ENCODE assay signal across 16 mouse cellular contexts in genomic region chr2:31611400-31611799, GRCm38 (mm10). TPM values are rescaled to one million over a fixed set of nuclear protein-coding genes. Genes with fewer than 3 reads are reported as not detected.
DNase-seq lines count a peak whose midpoint lies in the region; ATAC-seq and TF ChIP-seq lines count a peak whose summit lies in the region.
"Had no signal": no experiment of that assay in that cellular context is flagged by ENCODE, and none has a peak within 500 bp of the region (broad histone marks: within the 10 kb centered on the region; RNA-seq: fewer than 3 reads in every experiment).

No protein-coding gene starts in this region.

- H3K36me3 ChIP-seq in forebrain, embryonic 14.5 days (ENCODE audit: control insufficient read depth, insufficient read depth, low read length), result peaks cover 95% of the 10 kb centered on the region
- H3K36me3 ChIP-seq in forebrain, embryonic 15.5 days, result peaks cover 73% of the 10 kb centered on the region
- H3K36me3 ChIP-seq in liver, postnatal 0 days (replicated peaks; ENCODE audit: insufficient read depth, low read length), result peaks cover 74% of the 10 kb centered on the region
- peaks cover 52% of the 10 kb centered on the region for H3K36me3 ChIP-seq in liver, embryonic 11.5 days (ENCODE audit: control insufficient read depth, insufficient read depth, low read length)
- peaks cover 6 to 7% of the 10 kb centered on the region in 2 experiments for H3K36me3 ChIP-seq in MEL (ENCODE audit: control insufficient read depth in 1 of 2, insufficient read depth in 2 of 2, low read length in 2 of 2)
- H3K36me3 ChIP-seq in embryonic facial prominence, embryonic 13.5 days, result peaks cover 94% of the 10 kb centered on the region

- no peak overlapping the region for H3K27ac ChIP-seq in forebrain, embryonic 14.5 days (ENCODE audit: low read depth, low read length)
- H3K27ac ChIP-seq in forebrain, embryonic 15.5 days (replicated peaks), result no peak overlapping the region
- H3K27ac ChIP-seq in liver, postnatal 0 days (ENCODE audit: low read depth), result no peak overlapping the region
- H3K27ac ChIP-seq in liver, embryonic 11.5 days (ENCODE audit: low read depth, low read length), result no peak overlapping the region
- H3K27ac ChIP-seq in MEL (ENCODE audit: control insufficient read depth, low read depth, low read length), result no peak overlapping the region
- peak overlapping the region; percentile 7; the same call in 1 of the 2 replicates for H3K27ac ChIP-seq in embryonic facial prominence, embryonic 13.5 days
- H3K27ac ChIP-seq: gastrocnemius, adult 2 months; hindbrain, embryonic 15.5 days; liver, embryonic 15.5 days had no signal

- H3K4me2 ChIP-seq in forebrain, embryonic 14.5 days (ENCODE audit: low read length), result no peak overlapping the region
- H3K4me2 ChIP-seq in forebrain, embryonic 15.5 days (replicated peaks), result no peak overlapping the region
- no peak overlapping the region for H3K4me2 ChIP-seq in liver, postnatal 0 days (ENCODE audit: low read depth, low read length)
- H3K4me2 ChIP-seq in liver, embryonic 11.5 days, result no peak overlapping the region
- no peak overlapping the region for H3K4me2 ChIP-seq in embryonic facial prominence, embryonic 13.5 days
- H3K4me2 ChIP-seq: heart, embryonic 12.5 days; hindbrain, embryonic 15.5 days; liver, embryonic 15.5 days had no signal

- 83% methylated on average over 8 of the region's 8 CpGs for WGBS in forebrain, embryonic 14.5 days
- WGBS in forebrain, embryonic 15.5 days, result 77% methylated on average over 8 of the region's 8 CpGs
- 75% methylated on average over 8 of the region's 8 CpGs for WGBS in liver, postnatal 0 days (ENCODE audit: insufficient replicate concordance)
- 83% methylated on average over 8 of the region's 8 CpGs for WGBS in liver, embryonic 11.5 days
- 72% methylated on average over 8 of the region's 8 CpGs for WGBS in embryonic facial prominence, embryonic 13.5 days

- H3K4me3 ChIP-seq in forebrain, embryonic 14.5 days (ENCODE audit: low read depth, low read length), result no peak overlapping the region
- no peak overlapping the region for H3K4me3 ChIP-seq in forebrain, embryonic 15.5 days
- H3K4me3 ChIP-seq in liver, postnatal 0 days (ENCODE audit: low read depth, low read length), result no peak overlapping the region
- no peak overlapping the region for H3K4me3 ChIP-seq in liver, embryonic 11.5 days (ENCODE audit: low read depth, low read length)
- H3K4me3 ChIP-seq in MEL (ENCODE audit: control insufficient read depth in 1 of 2, insufficient read depth in 1 of 2, low read depth in 2 of 2, low read length in 2 of 2), result no peak overlapping the region
- H3K4me3 ChIP-seq in embryonic facial prominence, embryonic 13.5 days, result no peak overlapping the region
- H3K4me3 ChIP-seq: gastrocnemius, adult 2 months; heart, embryonic 12.5 days; hindbrain, embryonic 15.5 days; liver, embryonic 15.5 days had no signal

- H3K79me2 ChIP-seq in MEL (ENCODE audit: control insufficient read depth, insufficient read depth, low read length, poor library complexity), result no peaks in the 10 kb centered on the region

- TF ChIP-seq RAD21 in MEL (IDR thresholded peaks at IDR 0.05; ENCODE audit: low read depth, low read length), result no peak

- DNase-seq in forebrain, embryonic 14.5 days (ENCODE audit: low spot score), result peak; percentile 11
- DNase-seq in liver, postnatal 0 days, result no peak
- no peak for DNase-seq in liver, embryonic 11.5 days (ENCODE audit: low spot score)
- no peak for DNase-seq in MEL (ENCODE audit: low read depth, low spot score)
- DNase-seq in adrenal gland, postnatal 10 days, result no peak
- DNase-seq in kidney, adult 8-10 months, result no peak
- DNase-seq: cerebellum, adult 9-11 months; gastrocnemius, adult 2 months; thymus, adult 2 months had no signal

- 0 out of 2 replicates have a peak, but pooled peaks have one; percentile 25 for TF ChIP-seq CTCF in liver, postnatal 0 days (IDR thresholded peaks at IDR 0.05; ENCODE audit: low read depth)
- peak in 1 of 3 experiments; percentile 12; a peak in 2 of 6 replicates for TF ChIP-seq CTCF in MEL (IDR thresholded peaks at IDR 0.05 in 2 of 3, conservative IDR thresholded peaks at IDR 0.05 in 1 of 3; ENCODE audit: control insufficient read depth in 1 of 3, insufficient read depth in 1 of 3, low read depth in 2 of 3, low read length in 3 of 3, poor library complexity in 1 of 3, severe bottlenecking in 1 of 3)

- no peaks in the 10 kb centered on the region for H3K9me3 ChIP-seq in forebrain, embryonic 14.5 days (replicated peaks; ENCODE audit: control insufficient read depth, low read length)
- no peaks in the 10 kb centered on the region for H3K9me3 ChIP-seq in forebrain, embryonic 15.5 days
- no peaks in the 10 kb centered on the region for H3K9me3 ChIP-seq in liver, postnatal 0 days (ENCODE audit: low read length)
- H3K9me3 ChIP-seq in liver, embryonic 11.5 days (ENCODE audit: control insufficient read depth, low read length), result no peaks in the 10 kb centered on the region
- no peaks in the 10 kb centered on the region for H3K9me3 ChIP-seq in MEL (replicated peaks; ENCODE audit: insufficient read depth, low read length)
- H3K9me3 ChIP-seq in embryonic facial prominence, embryonic 13.5 days, result no peaks in the 10 kb centered on the region
- H3K9me3 ChIP-seq: heart, embryonic 12.5 days; hindbrain, embryonic 15.5 days; liver, embryonic 15.5 days had no signal

- ATAC-seq in forebrain, embryonic 14.5 days, result no peak
- ATAC-seq in forebrain, embryonic 15.5 days (replicated peaks), result no peak
- ATAC-seq in liver, postnatal 0 days, result no peak
- ATAC-seq in liver, embryonic 11.5 days (replicated peaks; ENCODE audit: low FRiP score), result no peak
- no peak for ATAC-seq in embryonic facial prominence, embryonic 13.5 days (ENCODE audit: insufficient number of reproducible peaks, insufficient read depth, low FRiP score, low TSS enrichment, low read depth)

- no peaks in the 10 kb centered on the region for H3K4me1 ChIP-seq in forebrain, embryonic 14.5 days (ENCODE audit: control insufficient read depth, insufficient read depth, low read length)
- H3K4me1 ChIP-seq in forebrain, embryonic 15.5 days, result peaks cover 9% of the 10 kb centered on the region
- no peaks in the 10 kb centered on the region for H3K4me1 ChIP-seq in liver, postnatal 0 days (ENCODE audit: insufficient read depth)
- H3K4me1 ChIP-seq in liver, embryonic 11.5 days (replicated peaks; ENCODE audit: control insufficient read depth, insufficient read depth, low read length), result peaks cover 14% of the 10 kb centered on the region
- peaks cover 0 to 5% of the 10 kb centered on the region in 2 experiments; a peak in 2 of 4 replicates for H3K4me1 ChIP-seq in MEL (ENCODE audit: control insufficient read depth in 1 of 2, insufficient read depth in 2 of 2, low read length in 2 of 2)
- H3K4me1 ChIP-seq in embryonic facial prominence, embryonic 13.5 days, result no peaks in the 10 kb centered on the region

- no peak for TF ChIP-seq EP300 in liver, postnatal 0 days (IDR thresholded peaks at IDR 0.05; ENCODE audit: low read depth)
- TF ChIP-seq EP300 in MEL (IDR thresholded peaks at IDR 0.05; ENCODE audit: low read depth in 1 of 2, low read length in 2 of 2), result no peak

- H3K27me3 ChIP-seq in forebrain, embryonic 14.5 days (replicated peaks; ENCODE audit: control insufficient read depth, insufficient read depth, low read length), result no peaks in the 10 kb centered on the region
- no peaks in the 10 kb centered on the region for H3K27me3 ChIP-seq in forebrain, embryonic 15.5 days
- no peaks in the 10 kb centered on the region for H3K27me3 ChIP-seq in liver, postnatal 0 days (ENCODE audit: insufficient read depth, low read length)
- H3K27me3 ChIP-seq in liver, embryonic 11.5 days (replicated peaks; ENCODE audit: control insufficient read depth, insufficient read depth, low read length), result no peaks in the 10 kb centered on the region
- no peaks in the 10 kb centered on the region for H3K27me3 ChIP-seq in MEL (ENCODE audit: control insufficient read depth in 1 of 2, insufficient read depth in 2 of 2, low read length in 2 of 2)
- no peaks in the 10 kb centered on the region for H3K27me3 ChIP-seq in embryonic facial prominence, embryonic 13.5 days
- H3K27me3 ChIP-seq: heart, embryonic 12.5 days; liver, embryonic 15.5 days had no signal

- H3K9ac ChIP-seq in forebrain, embryonic 14.5 days (ENCODE audit: low read length), result no peak overlapping the region
- no peak overlapping the region for H3K9ac ChIP-seq in forebrain, embryonic 15.5 days (replicated peaks)
- H3K9ac ChIP-seq in liver, postnatal 0 days (replicated peaks), result no peak overlapping the region
- no peak overlapping the region for H3K9ac ChIP-seq in liver, embryonic 11.5 days (ENCODE audit: low read depth, low read length)
- no peak overlapping the region for H3K9ac ChIP-seq in MEL (ENCODE audit: control insufficient read depth, low read depth, low read length, poor library complexity, severe bottlenecking)
- H3K9ac ChIP-seq in embryonic facial prominence, embryonic 13.5 days, result no peak overlapping the region
- H3K9ac ChIP-seq: heart, embryonic 12.5 days; hindbrain, embryonic 15.5 days; liver, embryonic 15.5 days had no signal

- no peak for TF ChIP-seq POLR2A in MEL (IDR thresholded peaks at IDR 0.05; ENCODE audit: control insufficient read depth in 1 of 2, insufficient read depth in 1 of 2, low read depth in 1 of 2, low read length in 2 of 2, poor library complexity in 1 of 2)

RNA-seq across cellular contexts. Expression of gene Prdm12, which starts 28.4 kb away (rescaled TPM):
- polyA plus RNA-seq in forebrain, embryonic 14.5 days (2014; fragmentation: Nextera tagmentation; extraction: Ambion mirVana), result 0.83 and 1.3 TPM in 2 replicates
- 2.9 and 4.1 TPM in 2 replicates for polyA plus RNA-seq in forebrain, embryonic 15.5 days (2015; fragmentation: Nextera tagmentation; extraction: Ambion mirVana)
- polyA plus RNA-seq in liver, postnatal 0 days (2015; fragmentation: Nextera tagmentation; extraction: Ambion mirVana), result not detected in 2 replicates
- 0.07 TPM in 1 of 2 replicates, not detected in the other for polyA plus RNA-seq in liver, embryonic 11.5 days (2014; fragmentation: Nextera tagmentation; extraction: Ambion mirVana)
- total RNA-seq in MEL (2012; rRNA removed), result not detected in 2 replicates
- polyA plus RNA-seq in MEL (2012; ENCODE audit: insufficient read depth in 1 of 2, insufficient read length in 2 of 2, low read depth in 1 of 2, low replicate concordance in 2 of 2, missing spikeins in 1 of 2), result not detected
- polyA plus RNA-seq in embryonic facial prominence, embryonic 13.5 days (2015; fragmentation: Nextera tagmentation; extraction: Ambion mirVana), result 0.08 and 0.21 TPM in 2 replicates
- total RNA-seq in adrenal gland, postnatal 10 days (2021), result not detected
- total RNA-seq: gastrocnemius, adult 2 months; megakaryocyte, adult 5-6 weeks had no signal
- polyA plus RNA-seq: heart, embryonic 12.5 days; liver, embryonic 15.5 days; spleen, adult 2 months had no signal

RNA-seq across cellular contexts. Expression of gene Fubp3, which starts 38.9 kb away (rescaled TPM):
- polyA plus RNA-seq in forebrain, embryonic 14.5 days (2014; fragmentation: Nextera tagmentation; extraction: Ambion mirVana), result 51.2 and 56.6 TPM in 2 replicates
- 57.5 and 63.0 TPM in 2 replicates for polyA plus RNA-seq in forebrain, embryonic 15.5 days (2015; fragmentation: Nextera tagmentation; extraction: Ambion mirVana)
- polyA plus RNA-seq in liver, postnatal 0 days (2015; fragmentation: Nextera tagmentation; extraction: Ambion mirVana), result 19.4 and 19.5 TPM in 2 replicates
- polyA plus RNA-seq in liver, embryonic 11.5 days (2014; fragmentation: Nextera tagmentation; extraction: Ambion mirVana), result 75.3 and 77.5 TPM in 2 replicates
- 42.2 and 44.7 TPM in 2 replicates for total RNA-seq in MEL (2012; rRNA removed)
- 10 to 100 TPM in 1 of 2 experiments, not detected in 1; 80.0 TPM for polyA plus RNA-seq in MEL (2012; ENCODE audit: insufficient read depth in 1 of 2, insufficient read length in 2 of 2, low read depth in 1 of 2, low replicate concordance in 2 of 2, missing spikeins in 1 of 2)
- 102 and 105 TPM in 2 replicates for polyA plus RNA-seq in embryonic facial prominence, embryonic 13.5 days (2015; fragmentation: Nextera tagmentation; extraction: Ambion mirVana)
- total RNA-seq in adrenal gland, postnatal 10 days (2021), result 10 to 100 TPM; 52.6 to 56.6 TPM

RNA-seq across cellular contexts. Expression of gene Exosc2, which starts 59.1 kb away (rescaled TPM):
- polyA plus RNA-seq in forebrain, embryonic 14.5 days (2014; fragmentation: Nextera tagmentation; extraction: Ambion mirVana), result 32.0 and 33.4 TPM in 2 replicates
- 41.6 and 44.2 TPM in 2 replicates for polyA plus RNA-seq in forebrain, embryonic 15.5 days (2015; fragmentation: Nextera tagmentation; extraction: Ambion mirVana)
- 14.2 and 14.6 TPM in 2 replicates for polyA plus RNA-seq in liver, postnatal 0 days (2015; fragmentation: Nextera tagmentation; extraction: Ambion mirVana)
- polyA plus RNA-seq in liver, embryonic 11.5 days (2014; fragmentation: Nextera tagmentation; extraction: Ambion mirVana), result 86.0 and 96.1 TPM in 2 replicates
- 138 and 172 TPM in 2 replicates for total RNA-seq in MEL (2012; rRNA removed)
- 100 to 1,000 TPM; 128 to 219 TPM for polyA plus RNA-seq in MEL (2012; ENCODE audit: insufficient read depth in 1 of 2, insufficient read length in 2 of 2, low read depth in 1 of 2, low replicate concordance in 2 of 2, missing spikeins in 1 of 2)
- 77.0 and 83.8 TPM in 2 replicates for polyA plus RNA-seq in embryonic facial prominence, embryonic 13.5 days (2015; fragmentation: Nextera tagmentation; extraction: Ambion mirVana)
- total RNA-seq in adrenal gland, postnatal 10 days (2021), result 10 to 100 TPM; 20.9 to 23.0 TPM
